ENCODE assay signal across 11 mouse cellular contexts in the genomic region with DNA sequence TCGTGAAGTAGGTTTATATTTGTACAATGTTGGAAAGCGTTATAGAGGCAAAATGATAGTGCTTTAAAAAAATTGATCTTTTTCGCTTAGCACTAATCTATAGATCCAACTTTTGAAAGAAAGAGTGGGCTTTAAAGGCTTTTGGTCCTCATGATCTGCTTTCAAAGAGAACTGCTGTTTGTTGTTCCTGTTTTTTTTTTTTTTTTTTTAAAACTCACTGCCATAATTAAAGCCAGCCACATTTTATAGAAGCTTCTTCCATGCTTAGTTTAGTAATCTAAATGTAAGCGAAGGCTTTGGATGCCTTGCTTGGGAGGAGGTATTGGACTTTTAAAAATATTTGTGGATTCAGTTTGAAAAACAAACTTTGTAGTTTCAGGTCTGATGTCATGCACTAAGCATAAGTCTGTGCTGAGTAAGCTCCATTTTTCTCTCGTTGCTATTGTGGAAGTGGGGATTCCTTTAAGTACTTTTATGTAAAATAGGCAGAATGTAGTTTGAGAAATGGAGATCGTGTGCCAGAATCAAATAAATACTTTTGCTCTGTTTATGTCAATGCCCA. TPM values are rescaled to one million over a fixed set of nuclear protein-coding genes. Genes with fewer than 3 reads are reported as not detected.
DNase-seq lines count a peak whose midpoint lies in the region; ATAC-seq lines count a peak whose summit lies in the region.
"Had no signal": no experiment of that assay in that cellular context is flagged by ENCODE, and none has a peak within 500 bp of the region (broad histone marks: within the 10 kb centered on the region; RNA-seq: fewer than 3 reads in every experiment).

No protein-coding gene starts in this region.

- no peak overlapping the region for H3K27ac ChIP-seq in forebrain, embryonic 13.5 days
- H3K27ac ChIP-seq in forebrain, embryonic 14.5 days (ENCODE audit: low read depth, low read length) = no peak overlapping the region
- H3K27ac ChIP-seq in liver, embryonic 11.5 days (ENCODE audit: low read depth, low read length) = peak overlapping the region; percentile 21; the same call in 1 of the 2 replicates
- H3K27ac ChIP-seq in hindbrain, embryonic 14.5 days = no peak overlapping the region
- H3K27ac ChIP-seq in midbrain, embryonic 16.5 days (ENCODE audit: low read length) = no peak overlapping the region

- no peaks in the 10 kb centered on the region for H3K36me3 ChIP-seq in forebrain, embryonic 13.5 days (ENCODE audit: poor library complexity, severe bottlenecking)
- no peaks in the 10 kb centered on the region for H3K36me3 ChIP-seq in forebrain, embryonic 14.5 days (ENCODE audit: control insufficient read depth, insufficient read depth, low read length)
- peaks cover 3% of the 10 kb centered on the region; the same call in 1 of the 2 replicates for H3K36me3 ChIP-seq in liver, embryonic 11.5 days (ENCODE audit: control insufficient read depth, insufficient read depth, low read length)
- H3K36me3 ChIP-seq in hindbrain, embryonic 14.5 days (replicated peaks; ENCODE audit: control insufficient read depth, insufficient read depth) = no peaks in the 10 kb centered on the region
- no peaks in the 10 kb centered on the region for H3K36me3 ChIP-seq in midbrain, embryonic 16.5 days (ENCODE audit: control insufficient read depth, insufficient read depth, low read length)

- no peak overlapping the region for H3K9ac ChIP-seq in forebrain, embryonic 13.5 days
- no peak overlapping the region for H3K9ac ChIP-seq in forebrain, embryonic 14.5 days (ENCODE audit: low read length)
- H3K9ac ChIP-seq in liver, embryonic 11.5 days (ENCODE audit: low read depth, low read length) = peak overlapping the region; percentile 50; the same call in 1 of the 2 replicates
- H3K9ac ChIP-seq in hindbrain, embryonic 14.5 days = no peak overlapping the region
- 0 out of 2 replicates have a peak overlapping the region, but pooled peaks have one; percentile 85 for H3K9ac ChIP-seq in midbrain, embryonic 16.5 days (ENCODE audit: low read depth, low read length)

- no peak for DNase-seq in forebrain, embryonic 14.5 days (ENCODE audit: low spot score)
- DNase-seq in liver, embryonic 11.5 days (ENCODE audit: low spot score) = no peak
- DNase-seq in liver = no peak
- DNase-seq in hindbrain, embryonic 14.5 days (ENCODE audit: low spot score) = no peak
- DNase-seq in adrenal gland, adult 2 months = no peak
- DNase-seq in urinary bladder, postnatal 25 days (ENCODE audit: low spot score) = no peak
- DNase-seq: adrenal gland, postnatal 10 days; embryo, embryonic 11 days; heart, postnatal 14 days had no signal

- H3K9me3 ChIP-seq in forebrain, embryonic 13.5 days (replicated peaks) = no peaks in the 10 kb centered on the region
- no peaks in the 10 kb centered on the region for H3K9me3 ChIP-seq in forebrain, embryonic 14.5 days (replicated peaks; ENCODE audit: control insufficient read depth, low read length)
- no peaks in the 10 kb centered on the region for H3K9me3 ChIP-seq in liver, embryonic 11.5 days (ENCODE audit: control insufficient read depth, low read length)
- H3K9me3 ChIP-seq in hindbrain, embryonic 14.5 days (ENCODE audit: control insufficient read depth, low read length) = no peaks in the 10 kb centered on the region
- H3K9me3 ChIP-seq in midbrain, embryonic 16.5 days (replicated peaks; ENCODE audit: control insufficient read depth, low read length, poor library complexity, severe bottlenecking) = no peaks in the 10 kb centered on the region

- WGBS in forebrain, embryonic 13.5 days = 88% methylated on average over 6 of the region's 6 CpGs
- 80% methylated on average over 6 of the region's 6 CpGs for WGBS in forebrain, embryonic 14.5 days
- 72% methylated on average over 6 of the region's 6 CpGs for WGBS in liver, embryonic 11.5 days
- 86% methylated on average over 6 of the region's 6 CpGs for WGBS in hindbrain, embryonic 14.5 days
- 87% methylated on average over 6 of the region's 6 CpGs for WGBS in midbrain, embryonic 16.5 days

- no peak overlapping the region; the same call in 1 of the 2 replicates for H3K4me3 ChIP-seq in forebrain, embryonic 13.5 days
- H3K4me3 ChIP-seq in forebrain, embryonic 14.5 days (ENCODE audit: low read depth, low read length) = no peak overlapping the region
- H3K4me3 ChIP-seq in liver, embryonic 11.5 days (ENCODE audit: low read depth, low read length) = peak overlapping the region; percentile 96
- no peak overlapping the region for H3K4me3 ChIP-seq in hindbrain, embryonic 14.5 days (replicated peaks; ENCODE audit: low read length)
- H3K4me3 ChIP-seq in midbrain, embryonic 16.5 days (ENCODE audit: low read depth, low read length) = no peak overlapping the region

- no peak for ATAC-seq in forebrain, embryonic 13.5 days
- no peak for ATAC-seq in forebrain, embryonic 14.5 days
- ATAC-seq in liver, embryonic 11.5 days (replicated peaks; ENCODE audit: low FRiP score) = no peak
- no peak for ATAC-seq in hindbrain, embryonic 14.5 days (ENCODE audit: low FRiP score)
- no peak for ATAC-seq in midbrain, embryonic 16.5 days

- peaks cover 26% of the 10 kb centered on the region for H3K4me1 ChIP-seq in forebrain, embryonic 13.5 days
- peaks cover 10% of the 10 kb centered on the region for H3K4me1 ChIP-seq in forebrain, embryonic 14.5 days (ENCODE audit: control insufficient read depth, insufficient read depth, low read length)
- H3K4me1 ChIP-seq in liver, embryonic 11.5 days (replicated peaks; ENCODE audit: control insufficient read depth, insufficient read depth, low read length) = peaks cover 36% of the 10 kb centered on the region
- peaks cover 17% of the 10 kb centered on the region for H3K4me1 ChIP-seq in hindbrain, embryonic 14.5 days (replicated peaks; ENCODE audit: control insufficient read depth, insufficient read depth, low read length)
- H3K4me1 ChIP-seq in midbrain, embryonic 16.5 days (ENCODE audit: control insufficient read depth, insufficient read depth, low read length) = peaks cover 22% of the 10 kb centered on the region

- no peaks in the 10 kb centered on the region for H3K27me3 ChIP-seq in forebrain, embryonic 13.5 days
- no peaks in the 10 kb centered on the region for H3K27me3 ChIP-seq in forebrain, embryonic 14.5 days (replicated peaks; ENCODE audit: control insufficient read depth, insufficient read depth, low read length)
- H3K27me3 ChIP-seq in liver, embryonic 11.5 days (replicated peaks; ENCODE audit: control insufficient read depth, insufficient read depth, low read length) = no peaks in the 10 kb centered on the region
- H3K27me3 ChIP-seq in hindbrain, embryonic 14.5 days (ENCODE audit: control insufficient read depth, insufficient read depth, low read length) = no peaks in the 10 kb centered on the region
- no peaks in the 10 kb centered on the region for H3K27me3 ChIP-seq in midbrain, embryonic 16.5 days (ENCODE audit: control insufficient read depth, insufficient read depth, low read depth, low read length)

- peak overlapping the region; percentile 87 for H3K4me2 ChIP-seq in forebrain, embryonic 13.5 days
- H3K4me2 ChIP-seq in forebrain, embryonic 14.5 days (ENCODE audit: low read length) = no peak overlapping the region
- peak overlapping the region; percentile 75 for H3K4me2 ChIP-seq in liver, embryonic 11.5 days
- peak overlapping the region; percentile 96; the same call in 1 of the 2 replicates for H3K4me2 ChIP-seq in hindbrain, embryonic 14.5 days (replicated peaks)
- H3K4me2 ChIP-seq in midbrain, embryonic 16.5 days (ENCODE audit: low read length) = no peak overlapping the region; the same call in 1 of the 2 replicates

RNA-seq across cellular contexts. Expression of gene Btaf1, which starts 2.0 kb away (rescaled TPM):
- polyA plus RNA-seq in forebrain, embryonic 13.5 days (2015; fragmentation: Nextera tagmentation; extraction: Ambion mirVana) = 11.0 and 12.3 TPM in 2 replicates
- polyA plus RNA-seq in forebrain, embryonic 14.5 days (2014; fragmentation: Nextera tagmentation; extraction: Ambion mirVana) = 11.4 and 13.4 TPM in 2 replicates
- polyA plus RNA-seq in liver, embryonic 11.5 days (2014; fragmentation: Nextera tagmentation; extraction: Ambion mirVana) = 29.9 and 32.4 TPM in 2 replicates
- 13.5 and 14.4 TPM in 2 replicates for polyA plus RNA-seq in hindbrain, embryonic 14.5 days (2014; fragmentation: Nextera tagmentation; extraction: Ambion mirVana)
- 8.8 and 10.5 TPM in 2 replicates for polyA plus RNA-seq in midbrain, embryonic 16.5 days (2015; fragmentation: Nextera tagmentation; extraction: Ambion mirVana)
- total RNA-seq in adrenal gland, adult 2 months (2021) = 10 to 100 TPM; 22.9 to 28.2 TPM
- polyA plus RNA-seq in adrenal gland, adult 2 months (2012; rRNA removed) = 1.7 and 2.4 TPM in 2 replicates

RNA-seq across cellular contexts. Expression of gene Fgfbp3, which starts 8.5 kb away (rescaled TPM):
- 25.5 and 26.2 TPM in 2 replicates for polyA plus RNA-seq in forebrain, embryonic 13.5 days (2015; fragmentation: Nextera tagmentation; extraction: Ambion mirVana)
- polyA plus RNA-seq in forebrain, embryonic 14.5 days (2014; fragmentation: Nextera tagmentation; extraction: Ambion mirVana) = 21.4 and 22.0 TPM in 2 replicates
- polyA plus RNA-seq in liver, embryonic 11.5 days (2014; fragmentation: Nextera tagmentation; extraction: Ambion mirVana) = 3.0 and 3.1 TPM in 2 replicates
- 62.4 and 72.7 TPM in 2 replicates for polyA plus RNA-seq in hindbrain, embryonic 14.5 days (2014; fragmentation: Nextera tagmentation; extraction: Ambion mirVana)
- polyA plus RNA-seq in midbrain, embryonic 16.5 days (2015; fragmentation: Nextera tagmentation; extraction: Ambion mirVana) = 38.9 and 44.4 TPM in 2 replicates
- 1 to 10 TPM; 1.8 to 5.6 TPM for total RNA-seq in adrenal gland, adult 2 months (2021)
- 17.5 and 25.0 TPM in 2 replicates for polyA plus RNA-seq in adrenal gland, adult 2 months (2012; rRNA removed)

Comparison
In these comparisons a context has a peak if more than half of its experiments do, and no peak if none do; other contexts are left out.
1. H3K4me2 ChIP-seq: peak in forebrain, embryonic 13.5 days (single experiment), liver, embryonic 11.5 days (single experiment) and hindbrain, embryonic 14.5 days (single experiment); none in forebrain, embryonic 14.5 days (single experiment) and midbrain, embryonic 16.5 days (single experiment).
2. H3K9ac ChIP-seq: peak in liver, embryonic 11.5 days (single experiment) and midbrain, embryonic 16.5 days (single experiment); none in forebrain, embryonic 13.5 days (single experiment), forebrain, embryonic 14.5 days (single experiment) and hindbrain, embryonic 14.5 days (single experiment).